Mouse (Mus musculus) brain, adult 2 months (tissue): ENCODE data around the gene Rp9.

Experiments
- DNase-seq: peaks from one replicate; pipeline ENCODE4 v3.0.0; 2011; ENCODE audit warnings: low read depth, low spot score

Rp9 gene

DNA sequence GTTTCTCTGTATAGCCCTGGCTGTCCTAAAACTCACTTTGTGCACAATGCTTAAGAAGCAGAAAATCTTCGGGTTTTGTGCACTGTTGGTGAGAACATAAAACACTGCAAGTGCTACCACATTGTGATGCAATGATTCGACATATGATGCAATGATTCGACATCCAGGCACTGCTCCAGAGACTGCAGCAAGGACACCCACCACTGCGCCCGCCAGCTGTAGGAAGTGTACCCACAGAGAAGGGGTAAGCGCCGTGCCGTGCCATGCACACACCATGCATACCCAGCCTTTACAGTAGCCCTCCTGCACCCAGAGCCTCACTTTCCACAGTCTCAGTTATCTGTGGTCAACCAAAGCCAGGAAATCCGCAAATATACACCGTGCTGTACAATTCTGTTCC lies 102.9 kb downstream of the Rp9 start:
- DNase-seq, result no peak

DNA sequence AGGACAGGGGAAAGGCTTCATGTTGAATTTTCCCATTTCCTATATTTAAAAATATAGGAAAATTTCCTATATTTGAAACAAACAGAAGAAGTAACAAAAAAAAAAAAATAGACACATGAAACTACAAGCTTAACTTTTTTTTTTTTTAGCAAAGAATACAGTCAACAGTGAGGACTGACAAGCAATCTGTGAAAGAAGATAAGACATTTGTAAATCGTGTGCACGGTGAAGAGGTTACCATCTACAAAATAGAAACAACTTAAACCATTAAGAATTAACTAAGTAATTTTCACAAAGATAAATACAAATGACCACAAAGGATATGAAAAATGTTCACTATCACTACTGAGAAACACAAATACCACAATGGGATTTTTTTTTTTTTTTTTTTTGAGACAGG lies 103.3 kb downstream of the Rp9 start:
- DNase-seq, result no peak
